Mouse (Mus musculus): ENCODE data around the gene Rab3c.

The Rab3c gene

GRCm38 (mm10) chr13:110023031-110023430, 257.8 kb downstream of the Rab3c start:
- DNase-seq (ENCODE audit: low read depth, low spot score), result no peak

DNA sequence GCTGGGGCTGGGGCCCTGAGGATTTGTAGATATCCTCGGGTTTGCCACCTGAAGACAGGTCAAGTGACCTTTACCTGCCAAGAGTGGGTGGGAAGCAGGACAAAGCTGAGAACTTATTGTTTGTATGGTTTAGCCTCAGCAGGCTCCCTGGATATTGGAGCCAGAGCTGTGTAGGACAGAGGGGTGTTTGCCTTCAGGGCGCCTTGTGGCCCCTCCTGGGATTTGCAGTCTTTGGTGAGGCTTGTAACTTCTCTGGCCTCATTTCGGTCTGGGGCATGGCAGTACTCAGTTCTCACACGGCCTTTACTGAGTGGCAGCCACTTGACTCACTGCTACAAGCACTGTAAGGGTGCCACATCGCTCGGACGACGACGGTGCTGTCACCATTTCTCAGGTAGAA, 261.0 kb downstream of the Rab3c start:
- no peak for DNase-seq (ENCODE audit: low read depth, low spot score)

- DNase-seq (ENCODE audit: low read depth, low spot score), result no peak
These were observed 261.7 kb downstream of the Rab3c start for GRCm38 (mm10) chr13:110018941-110019743.

GRCm38 (mm10) chr13:110018431-110018901, 262.3 kb downstream of the Rab3c start:
- DNase-seq (ENCODE audit: low read depth, low spot score), result peak; percentile 74

GRCm38 (mm10) chr13:110012029-110012428, 268.8 kb downstream of the Rab3c start:
- no peak for DNase-seq (ENCODE audit: low read depth, low spot score)

GRCm38 (mm10) chr13:110010876-110011275, 269.9 kb downstream of the Rab3c start:
- DNase-seq (ENCODE audit: low read depth, low spot score), result no peak

- no peak for DNase-seq (ENCODE audit: low read depth, low spot score)
These were observed 272.3 kb downstream of the Rab3c start for GRCm38 (mm10) chr13:110008539-110008938.

DNA sequence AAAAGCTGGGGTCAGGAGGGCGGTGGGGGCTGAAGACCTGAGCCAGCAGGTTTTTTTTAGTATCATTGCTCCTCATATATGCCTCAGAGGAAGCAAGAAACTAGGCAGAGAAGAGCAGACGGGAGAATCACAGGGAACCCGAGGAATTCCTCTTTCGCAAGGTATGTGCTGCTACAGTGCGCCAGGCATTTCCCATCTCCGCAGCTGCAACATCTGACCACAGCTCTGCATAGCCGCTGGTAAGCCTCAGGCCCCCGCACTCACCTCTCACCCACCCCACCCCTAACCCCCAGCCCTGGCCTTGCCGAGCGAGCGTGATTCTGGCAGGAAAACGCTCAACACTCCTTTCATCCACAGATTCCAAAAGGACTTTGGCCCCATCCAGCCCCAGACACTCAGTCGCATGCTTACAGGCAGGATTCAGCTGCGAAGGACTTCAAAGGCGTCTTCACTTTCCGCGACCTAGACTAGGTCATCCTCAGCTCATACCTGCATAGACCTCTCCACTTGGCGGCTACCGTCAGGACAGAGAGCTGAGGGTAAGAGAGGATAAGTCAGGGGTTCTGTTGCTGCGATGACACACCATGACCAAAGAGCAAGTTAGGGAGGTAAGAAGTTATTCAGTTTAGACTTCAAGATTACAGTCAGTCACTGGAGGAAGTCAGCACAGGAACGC, 274.6 kb downstream of the Rab3c start:
- DNase-seq (ENCODE audit: low read depth, low spot score), result no peak
